Mouse (Mus musculus): Measurements from ENCODE around the gene Gab1. TPM values are rescaled to one million over a fixed set of nuclear protein-coding genes. Genes with fewer than 3 reads are reported as not detected.
A peak's percentile ranks its signal among the peaks of the same experiment; 100 is the strongest.

Gab1 gene
- total and polyA plus RNA-seq, 3 experiments, result 32.6 to 40.2 (median 38.3) TPM

DNA sequence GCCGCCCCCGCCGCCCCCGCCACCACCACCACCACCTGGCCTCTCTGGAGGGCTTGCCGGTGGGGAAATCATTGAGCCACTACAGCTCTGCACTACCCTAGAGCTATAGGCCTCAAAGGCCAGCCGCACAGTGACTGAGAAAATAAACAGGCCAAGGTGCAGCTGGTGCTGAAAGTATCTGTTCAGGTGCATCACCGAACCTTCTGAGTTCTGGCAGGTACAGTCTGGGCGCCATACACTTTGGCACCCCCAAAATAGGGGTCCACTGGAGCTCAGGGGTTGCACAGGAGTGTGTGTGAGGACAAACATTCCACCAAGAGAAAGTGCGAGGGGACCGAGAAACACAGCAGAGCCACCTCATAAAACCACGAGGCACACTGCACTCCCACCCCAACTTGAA lies 31.7 kb downstream of the Gab1 start:
- H3K4me1 ChIP-seq (ENCODE audit: control insufficient read depth, insufficient read depth, low read length), result peaks cover 27% of the 10 kb centered on the region
- H3K9ac ChIP-seq (ENCODE audit: low read depth, low read length), result no peak overlapping the region
- H3K27me3 ChIP-seq (ENCODE audit: control insufficient read depth, insufficient read depth, low read length), result no peaks in the 10 kb centered on the region
- no peak for TF ChIP-seq EP300 (IDR thresholded peaks at IDR 0.05; ENCODE audit: insufficient read depth, low read depth, low read length)
- TF ChIP-seq POLR2A (IDR thresholded peaks at IDR 0.05; ENCODE audit: insufficient read depth, low read depth, low read length), result no peak
- no peak for TF ChIP-seq CTCF (IDR thresholded peaks at IDR 0.05)
- H3K27ac ChIP-seq, result peak overlapping the region; percentile 79
- DNase-seq, result no peak
- peaks cover 9% of the 10 kb centered on the region for H3K79me2 ChIP-seq (replicated peaks; ENCODE audit: control insufficient read depth, insufficient read depth, low read length)
- H3K36me3 ChIP-seq (ENCODE audit: control insufficient read depth, insufficient read depth, low read length), result peaks cover 6% of the 10 kb centered on the region
- no peak overlapping the region for H3K4me3 ChIP-seq
- 75% methylated on average over 11 of the region's 11 CpGs for WGBS
- intact Hi-C loops (cut with DNase I), result loop anchor here (2.0 kb wide), 2 partner anchors 16 to 34 kb away; no protein-coding TSS in a partner anchor

DNA sequence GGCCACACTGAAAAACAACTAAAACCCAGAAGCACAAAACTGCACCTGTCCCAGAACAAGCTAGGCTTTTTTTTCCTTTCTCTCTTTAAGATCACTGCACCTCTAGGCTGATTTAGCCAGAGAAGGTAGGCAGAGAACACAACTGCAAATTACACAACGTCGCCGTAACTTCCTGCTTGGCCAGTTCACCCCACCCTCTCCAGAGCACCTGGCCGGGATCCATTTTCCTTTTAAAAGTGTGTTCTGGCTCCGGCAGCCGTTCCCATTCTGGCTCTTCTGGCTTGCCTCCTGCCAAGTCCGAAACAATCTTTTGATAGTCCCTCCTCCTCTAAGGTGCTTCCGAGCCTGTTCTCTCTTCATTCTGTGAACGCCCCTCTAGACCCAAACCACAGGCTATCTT lies 32.4 kb downstream of the Gab1 start:
- Histone ChIP-seq H3K4me1 (ENCODE audit: control insufficient read depth, insufficient read depth, low read length) (peaks cover 22% of the 10 kb centered on the region), H3K4me3 (peak overlapping the region; percentile 30; the same call in 1 of the 2 replicates), H3K79me2 (replicated peaks; ENCODE audit: control insufficient read depth, insufficient read depth, low read length) (peaks cover 9% of the 10 kb centered on the region), H3K27ac (peak overlapping the region; percentile 79), H3K9ac (ENCODE audit: low read depth, low read length) (peak overlapping the region; percentile 44), H3K27me3 (ENCODE audit: control insufficient read depth, insufficient read depth, low read length) (no peaks in the 10 kb centered on the region), H3K36me3 (ENCODE audit: control insufficient read depth, insufficient read depth, low read length) (peaks cover 4% of the 10 kb centered on the region)
- peak; percentile 61; the same call in 1 of the 2 replicates for TF ChIP-seq EP300 (IDR thresholded peaks at IDR 0.05; ENCODE audit: insufficient read depth, low read depth, low read length)
- no peak for TF ChIP-seq POLR2A (IDR thresholded peaks at IDR 0.05; ENCODE audit: insufficient read depth, low read depth, low read length)
- DNase-seq, result peak; percentile 75 to 85
- WGBS, result 5% methylated on average over 9 of the region's 9 CpGs
- intact Hi-C loops (cut with DNase I), result loop anchor here (2.0 kb wide), 2 partner anchors 17 to 33 kb away; no protein-coding TSS in a partner anchor

DNA sequence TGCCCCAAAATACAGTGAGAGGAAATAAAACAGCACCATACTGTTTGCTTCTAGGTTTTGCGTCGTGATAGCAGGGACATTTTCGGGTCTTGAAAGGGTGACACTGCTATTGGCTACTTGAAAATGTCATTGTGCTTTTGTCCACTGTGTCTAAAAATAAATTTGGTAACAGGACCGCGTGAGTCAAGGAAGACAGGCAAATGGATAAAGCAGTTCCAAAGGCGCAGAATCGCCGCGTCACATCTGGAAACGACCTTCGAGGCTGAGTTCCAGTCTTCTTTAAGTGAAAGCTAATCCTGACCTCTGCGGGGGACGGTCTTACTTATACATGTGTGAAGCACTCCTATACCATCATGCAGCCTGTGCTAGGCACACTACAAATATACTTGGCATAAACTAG lies 35.0 kb downstream of the Gab1 start:
- no peaks in the 10 kb centered on the region for H3K27me3 ChIP-seq (ENCODE audit: control insufficient read depth, insufficient read depth, low read length)
- peaks cover 12% of the 10 kb centered on the region for H3K79me2 ChIP-seq (replicated peaks; ENCODE audit: control insufficient read depth, insufficient read depth, low read length)
- peak overlapping the region; percentile 83 for H3K27ac ChIP-seq
- H3K4me3 ChIP-seq, result no peak overlapping the region
- DNase-seq, result peak in 1 of 2 experiments; percentile 44
- WGBS, result 39% methylated on average over 13 of the region's 13 CpGs
- peaks cover 20% of the 10 kb centered on the region for H3K4me1 ChIP-seq (ENCODE audit: control insufficient read depth, insufficient read depth, low read length)
- 0 out of 2 replicates have a peak, but pooled peaks have one; percentile 23 for TF ChIP-seq POLR2A (IDR thresholded peaks at IDR 0.05; ENCODE audit: insufficient read depth, low read depth, low read length)
- no peak for TF ChIP-seq CTCF (IDR thresholded peaks at IDR 0.05)
- 0 out of 2 replicates have a peak, but pooled peaks have one; percentile 12 for TF ChIP-seq EP300 (IDR thresholded peaks at IDR 0.05; ENCODE audit: insufficient read depth, low read depth, low read length)
- intact Hi-C loops (cut with DNase I), result no loop called here
- H3K9ac ChIP-seq (ENCODE audit: low read depth, low read length), result no peak overlapping the region
- H3K36me3 ChIP-seq (ENCODE audit: control insufficient read depth, insufficient read depth, low read length), result peaks cover 4% of the 10 kb centered on the region

DNA sequence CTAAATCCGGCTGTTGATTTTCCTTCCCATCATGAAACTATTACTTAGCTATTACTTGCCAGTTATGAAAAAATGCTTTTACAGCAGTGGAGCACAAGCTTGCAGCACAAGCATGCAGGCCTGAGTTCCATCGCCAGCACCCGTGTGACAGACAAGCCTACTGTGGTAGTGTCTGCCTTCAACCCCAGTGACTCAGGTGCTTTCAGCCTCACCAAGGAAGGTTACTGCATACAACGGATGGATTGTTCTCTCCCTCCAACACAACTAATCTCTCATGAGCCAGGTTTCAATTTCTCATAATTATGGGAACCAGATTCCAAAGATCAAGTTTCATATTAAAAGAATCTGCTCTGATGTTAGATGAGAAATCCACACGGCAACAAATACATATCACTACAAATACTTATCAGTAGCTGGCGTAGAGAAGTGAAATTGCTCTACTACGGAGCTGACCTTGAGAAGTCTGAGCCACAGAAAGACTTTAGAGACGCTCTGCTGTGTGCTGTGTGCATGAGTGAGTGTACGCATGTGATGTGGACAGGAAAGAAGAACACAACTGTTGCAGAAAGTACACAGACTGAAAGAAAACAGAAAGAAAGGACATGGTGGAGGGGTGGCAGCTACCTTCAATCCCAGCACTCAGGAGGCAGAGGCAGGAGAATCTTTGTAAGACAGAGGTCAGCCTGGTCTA lies 36.4 kb downstream of the Gab1 start:
- peaks cover 15% of the 10 kb centered on the region for H3K79me2 ChIP-seq (replicated peaks; ENCODE audit: control insufficient read depth, insufficient read depth, low read length)
- no peak overlapping the region for H3K9ac ChIP-seq (ENCODE audit: low read depth, low read length)
- TF ChIP-seq POLR2A (IDR thresholded peaks at IDR 0.05; ENCODE audit: insufficient read depth, low read depth, low read length) (no peak), EP300 (IDR thresholded peaks at IDR 0.05; ENCODE audit: insufficient read depth, low read depth, low read length) (no peak), CTCF (IDR thresholded peaks at IDR 0.05) (no peak)
- peaks cover 7% of the 10 kb centered on the region for H3K36me3 ChIP-seq (ENCODE audit: control insufficient read depth, insufficient read depth, low read length)
- no peaks in the 10 kb centered on the region for H3K27me3 ChIP-seq (ENCODE audit: control insufficient read depth, insufficient read depth, low read length)
- intact Hi-C loops (cut with DNase I), result no loop called here
- peaks cover 23% of the 10 kb centered on the region for H3K4me1 ChIP-seq (ENCODE audit: control insufficient read depth, insufficient read depth, low read length)
- no peak overlapping the region for H3K4me3 ChIP-seq
- no peak for DNase-seq
- 48% methylated on average over 9 of the region's 9 CpGs for WGBS
- peak overlapping the region; percentile 83 for H3K27ac ChIP-seq

DNA sequence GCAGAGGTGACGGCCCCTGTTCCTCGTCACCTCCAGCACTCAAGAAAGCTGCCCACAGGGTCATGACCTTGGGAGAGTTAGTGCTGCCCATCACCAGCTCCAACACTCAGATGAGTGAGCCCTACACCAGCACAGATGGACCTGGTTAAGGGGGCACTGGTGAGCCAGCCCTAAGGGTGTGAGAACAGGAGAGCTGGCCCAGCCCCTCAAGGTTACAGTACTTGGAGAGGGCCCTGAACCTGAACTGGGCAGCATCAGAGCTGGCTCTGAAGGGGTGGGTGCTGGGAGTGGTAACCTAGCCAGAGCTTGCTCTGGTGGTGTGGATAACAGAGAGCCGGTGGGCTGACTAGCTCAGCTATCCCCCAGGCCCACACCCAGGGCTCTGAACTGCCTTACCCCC lies 37.8 kb downstream of the Gab1 start:
- Histone ChIP-seq H3K27ac (peak overlapping the region; percentile 33; the same call in 1 of the 2 replicates), H3K9ac (ENCODE audit: low read depth, low read length) (no peak overlapping the region), H3K27me3 (ENCODE audit: control insufficient read depth, insufficient read depth, low read length) (no peaks in the 10 kb centered on the region), H3K36me3 (ENCODE audit: control insufficient read depth, insufficient read depth, low read length) (peaks cover 10% of the 10 kb centered on the region), H3K4me1 (ENCODE audit: control insufficient read depth, insufficient read depth, low read length) (peaks cover 23% of the 10 kb centered on the region), H3K4me3 (no peak overlapping the region), H3K79me2 (replicated peaks; ENCODE audit: control insufficient read depth, insufficient read depth, low read length) (peaks cover 15% of the 10 kb centered on the region)
- TF ChIP-seq EP300 (IDR thresholded peaks at IDR 0.05; ENCODE audit: insufficient read depth, low read depth, low read length) (no peak), POLR2A (IDR thresholded peaks at IDR 0.05; ENCODE audit: insufficient read depth, low read depth, low read length) (no peak), CTCF (IDR thresholded peaks at IDR 0.05) (no peak)
- 81% methylated on average over 3 of the region's 3 CpGs for WGBS
- intact Hi-C loops (cut with DNase I), result no loop called here
- DNase-seq, result no peak

DNA sequence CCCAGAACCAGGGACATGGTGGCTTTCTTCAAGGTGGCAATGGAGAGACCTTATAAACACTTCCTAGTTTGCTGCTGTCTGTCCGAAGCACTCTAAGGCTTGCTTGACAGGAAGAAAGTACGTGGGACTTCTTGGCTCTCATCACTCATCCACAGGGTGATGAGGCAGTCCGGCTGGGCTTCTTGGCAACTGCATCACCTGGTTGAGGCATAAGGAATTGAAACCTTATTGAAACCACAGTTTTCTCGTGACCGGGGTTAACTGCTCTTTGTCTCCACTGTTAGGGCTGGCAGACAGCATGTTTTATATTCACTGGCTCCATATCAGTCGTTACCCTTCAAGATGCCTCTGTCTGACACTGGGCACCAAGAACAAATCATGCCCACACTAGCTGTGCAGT lies 40.2 kb downstream of the Gab1 start:
- WGBS, result 26% methylated on average over 6 of the region's 6 CpGs
- Histone ChIP-seq H3K79me2 (replicated peaks; ENCODE audit: control insufficient read depth, insufficient read depth, low read length) (peaks cover 14% of the 10 kb centered on the region), H3K27me3 (ENCODE audit: control insufficient read depth, insufficient read depth, low read length) (no peaks in the 10 kb centered on the region), H3K4me3 (no peak overlapping the region), H3K9ac (ENCODE audit: low read depth, low read length) (no peak overlapping the region), H3K4me1 (ENCODE audit: control insufficient read depth, insufficient read depth, low read length) (peaks cover 27% of the 10 kb centered on the region), H3K36me3 (ENCODE audit: control insufficient read depth, insufficient read depth, low read length) (peaks cover 17% of the 10 kb centered on the region), H3K27ac (peak overlapping the region; percentile 28; the same call in 1 of the 2 replicates)
- intact Hi-C loops (cut with DNase I), result no loop called here
- no peak for TF ChIP-seq POLR2A (IDR thresholded peaks at IDR 0.05; ENCODE audit: insufficient read depth, low read depth, low read length)
- no peak for TF ChIP-seq CTCF (IDR thresholded peaks at IDR 0.05)
- no peak for DNase-seq
